Mouse (Mus musculus) erythroblast, embryonic 14.5 days (primary cell): ENCODE measurements at regions not wholly inside any gene's neighbourhood (a gene's known extent, or its start where the extent isn't known, plus 50 kb on each side); places are given as distances from the start of the nearest gene placed in this dataset.

Source experiments
- GATA1 ChIP-seq: IDR thresholded peaks from 2 replicates; pipeline ENCODE4 v1.6.1; 2012; ENCODE audit warnings: low read length, inconsistent platforms, mixed read lengths
- TAL1 ChIP-seq: IDR thresholded peaks from 3 replicates; pipeline ENCODE4 v1.6.1; 2012; ENCODE audit warnings: low read length, inconsistent platforms, mixed read lengths

GRCm38 (mm10) chr10:66546656-66547055 lies 549.3 kb upstream of the Jmjd1c start:
- TF ChIP-seq GATA1: no peak
- no peak for TF ChIP-seq TAL1
